Mouse (Mus musculus) adrenal gland (tissue): ENCODE measurements around the gene Unc79.

Source experiments
- intact Hi-C: fragments of 180-260 bp; cut with DNase I; formaldehyde crosslinking; loops from one replicate; pipeline ENCODE4 v1.15.1; 2025
- long read RNA-seq, 2 experiments: library from polyadenylated mRNA; unstranded; transcript quantifications; one replicate each; pipeline ENCODE4 v2.0.0; 2020; ENCODE audit warnings: borderline replicate concordance in 1 of 2; ENCODE audit not compliant: insufficient replicate concordance in 1 of 2

The Unc79 gene
- long read RNA-seq, experiment 1, partial matches to known transcripts = 2 of 5 reads
- long read RNA-seq, experiment 1, other reads (novel, unspliced or antisense) = 3 of 5 reads
- long read RNA-seq, experiment 2, partial matches to known transcripts = 1 of 1 reads
- long read RNA-seq, experiment 2, other reads (novel, unspliced or antisense) = 0 of 1 reads

GRCm38 (mm10) chr12:102948778-102949394 lies at the start of gene Unc79:
Gene Unc79, plus strand, starts transcription at chr12:102948859.
- intact Hi-C loops = no loop called here

- intact Hi-C loops = no loop called here
Observed at GRCm38 (mm10) chr12:102899091-102899490, 49.6 kb upstream of the Unc79 start, which contains the start of gene Cox8c. Gene Cox8c, plus strand, starts transcription at chr12:102899316.

GRCm38 (mm10) chr12:102908191-102908590 lies 40.5 kb upstream of the Unc79 start:
- intact Hi-C loops = no loop called here

GRCm38 (mm10) chr12:102916073-102916472 lies 32.6 kb upstream of the Unc79 start:
- intact Hi-C loops = no loop called here

- intact Hi-C loops = no loop called here
Observed at GRCm38 (mm10) chr12:102929764-102930163, 18.9 kb upstream of the Unc79 start.

- intact Hi-C loops = no loop called here
Observed at GRCm38 (mm10) chr12:102930335-102930734, 18.3 kb upstream of the Unc79 start.

- intact Hi-C loops = no loop called here
Observed at GRCm38 (mm10) chr12:102930789-102931188, 17.9 kb upstream of the Unc79 start.

- intact Hi-C loops = no loop called here
Observed at GRCm38 (mm10) chr12:102935892-102936291, 12.8 kb upstream of the Unc79 start.

- intact Hi-C loops = no loop called here
Observed at GRCm38 (mm10) chr12:102945571-102945970, 3.1 kb upstream of the Unc79 start.

- intact Hi-C loops = no loop called here
Observed at GRCm38 (mm10) chr12:102947826-102948225, 833 bp upstream of the Unc79 start.

- intact Hi-C loops = no loop called here
Observed at GRCm38 (mm10) chr12:102949395-102950208, 943 bp downstream of the Unc79 start.

- intact Hi-C loops = no loop called here
Observed at GRCm38 (mm10) chr12:102960051-102960775, 11.6 kb downstream of the Unc79 start.

GRCm38 (mm10) chr12:102961066-102961465 lies 12.4 kb downstream of the Unc79 start:
- intact Hi-C loops = no loop called here

GRCm38 (mm10) chr12:102964486-102964885 lies 15.8 kb downstream of the Unc79 start:
- intact Hi-C loops = no loop called here

- intact Hi-C loops = no loop called here
Observed at GRCm38 (mm10) chr12:102980584-102980983, 31.9 kb downstream of the Unc79 start.

GRCm38 (mm10) chr12:102981543-102981942 lies 32.9 kb downstream of the Unc79 start:
- intact Hi-C loops = no loop called here

- intact Hi-C loops = no loop called here
Observed at GRCm38 (mm10) chr12:102985401-102985800, 36.7 kb downstream of the Unc79 start.

- intact Hi-C loops = no loop called here
Observed at GRCm38 (mm10) chr12:102987736-102988135, 39.1 kb downstream of the Unc79 start.

GRCm38 (mm10) chr12:103008491-103008890 lies 59.8 kb downstream of the Unc79 start:
- intact Hi-C loops = no loop called here

- intact Hi-C loops = no loop called here
Observed at GRCm38 (mm10) chr12:103018161-103018560, 69.5 kb downstream of the Unc79 start.

- intact Hi-C loops = no loop called here
Observed at GRCm38 (mm10) chr12:103036692-103037091, 88.0 kb downstream of the Unc79 start.

GRCm38 (mm10) chr12:103039332-103039731 lies 90.7 kb downstream of the Unc79 start:
- intact Hi-C loops = no loop called here
